Mouse (Mus musculus): ENCODE measurements around the gene Wdr63. TPM values are rescaled to one million over a fixed set of nuclear protein-coding genes. Genes with fewer than 3 reads are reported as not detected.
A peak's percentile ranks its signal among the peaks of the same experiment; 100 is the strongest.

Gene Wdr63
- polyA plus RNA-seq, 1 experiment = 63.7 TPM

DNA sequence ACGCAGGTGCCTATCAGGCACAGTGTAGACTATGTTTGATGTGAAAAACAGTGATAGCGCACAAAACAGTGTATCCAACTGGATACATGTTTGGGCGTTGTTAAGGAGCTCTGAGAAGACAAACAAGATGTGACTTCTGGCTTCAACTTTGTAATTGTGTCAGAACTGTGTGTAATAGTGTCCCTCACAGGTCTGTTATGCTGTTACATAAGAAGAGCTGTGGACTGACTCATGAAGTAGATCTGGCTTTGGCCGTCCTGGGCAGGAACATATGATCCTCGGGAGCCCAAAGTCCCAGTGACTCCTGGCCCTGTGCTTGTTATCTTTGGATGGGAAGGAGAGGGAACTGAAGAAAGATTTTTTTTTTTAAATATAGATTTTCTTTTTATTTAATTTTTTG is 112.4 kb downstream of the Wdr63 start:
- Histone ChIP-seq H3K27ac (ENCODE audit: control insufficient read depth, insufficient read depth, low read depth, low read length) (no peak overlapping the region), H3K4me1 (ENCODE audit: control insufficient read depth, insufficient read depth, low read length) (no peaks in the 10 kb centered on the region), H3K4me3 (ENCODE audit: control insufficient read depth, low read depth, low read length) (no peak overlapping the region), H3K27me3 (ENCODE audit: control insufficient read depth, insufficient read depth, low read length) (no peaks in the 10 kb centered on the region), H3K36me3 (ENCODE audit: control insufficient read depth, insufficient read depth, low read length) (no peaks in the 10 kb centered on the region)
- TF ChIP-seq POLR2A (IDR thresholded peaks at IDR 0.05; ENCODE audit: control insufficient read depth, low read depth, low read length) = no peak
- no peak for TF ChIP-seq CTCF (IDR thresholded peaks at IDR 0.05; ENCODE audit: control insufficient read depth, insufficient read depth, insufficient replicate concordance, low read depth, low read length)

DNA sequence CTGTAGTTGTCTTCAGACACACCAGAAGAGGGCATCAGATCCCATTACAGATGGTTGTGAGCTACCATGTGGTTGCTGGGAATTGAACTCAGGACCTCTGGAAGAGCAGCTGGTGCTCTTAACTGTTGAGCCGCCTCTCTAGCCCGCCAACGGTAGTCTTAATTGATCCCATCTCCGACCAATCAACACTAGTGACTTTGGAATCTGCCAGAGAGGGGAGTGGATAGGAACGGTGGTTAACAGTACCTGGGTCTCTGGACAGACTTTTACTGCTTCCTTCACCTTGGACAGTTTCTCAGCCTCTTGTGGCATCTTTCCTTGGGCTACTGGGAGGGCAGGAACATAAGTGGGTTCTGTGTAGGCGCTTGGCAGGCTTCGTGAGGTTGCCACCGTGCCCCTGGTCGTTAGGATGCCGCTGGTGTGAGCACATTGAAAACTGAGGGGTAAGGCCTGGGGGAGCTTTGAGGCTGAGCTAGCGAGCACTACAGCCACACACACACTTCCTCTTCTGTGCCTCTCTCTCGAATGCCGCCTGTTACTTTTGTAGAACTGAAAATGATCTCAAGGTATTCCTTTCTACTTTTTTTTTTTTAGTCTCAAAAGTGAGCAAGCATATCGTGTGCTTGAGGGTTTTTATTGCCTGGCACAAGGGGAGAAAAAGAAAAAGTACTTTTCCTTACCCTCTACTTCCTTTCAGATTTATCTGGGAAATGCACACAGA is 114.3 kb downstream of the Wdr63 start:
- Histone ChIP-seq H3K4me3 (ENCODE audit: control insufficient read depth, low read depth, low read length) (no peak overlapping the region), H3K27me3 (ENCODE audit: control insufficient read depth, insufficient read depth, low read length) (no peaks in the 10 kb centered on the region), H3K36me3 (ENCODE audit: control insufficient read depth, insufficient read depth, low read length) (no peaks in the 10 kb centered on the region), H3K4me1 (ENCODE audit: control insufficient read depth, insufficient read depth, low read length) (peaks cover 3% of the 10 kb centered on the region), H3K27ac (ENCODE audit: control insufficient read depth, insufficient read depth, low read depth, low read length) (no peak overlapping the region)
- no peak for TF ChIP-seq CTCF (IDR thresholded peaks at IDR 0.05; ENCODE audit: control insufficient read depth, insufficient read depth, insufficient replicate concordance, low read depth, low read length)
- TF ChIP-seq POLR2A (IDR thresholded peaks at IDR 0.05; ENCODE audit: control insufficient read depth, low read depth, low read length) = no peak

DNA sequence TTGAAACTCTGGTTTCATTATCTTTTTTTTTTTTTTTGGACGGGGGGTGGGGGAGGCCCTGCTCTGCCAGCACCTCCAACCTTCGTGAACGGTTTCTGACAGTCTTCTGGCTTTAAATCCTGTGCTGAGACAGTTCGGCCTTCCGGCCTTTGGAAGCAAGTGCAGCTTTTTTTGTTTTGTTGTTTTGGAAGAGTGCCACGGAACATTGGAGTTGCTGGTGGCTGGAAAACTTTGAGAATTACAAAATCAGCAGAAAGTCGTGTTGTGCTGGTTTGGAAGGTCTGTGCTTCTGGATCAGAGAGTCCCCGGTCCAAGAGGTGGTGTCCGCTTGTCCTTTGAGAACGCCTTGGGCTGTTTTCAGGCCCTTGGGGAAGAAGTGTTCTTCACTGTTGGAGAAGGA is 115.1 kb downstream of the Wdr63 start:
- TF ChIP-seq POLR2A (IDR thresholded peaks at IDR 0.05; ENCODE audit: control insufficient read depth, low read depth, low read length) = no peak
- no peak for TF ChIP-seq CTCF (IDR thresholded peaks at IDR 0.05; ENCODE audit: control insufficient read depth, insufficient read depth, insufficient replicate concordance, low read depth, low read length)
- H3K4me1 ChIP-seq (ENCODE audit: control insufficient read depth, insufficient read depth, low read length) = peaks cover 8% of the 10 kb centered on the region
- no peaks in the 10 kb centered on the region for H3K27me3 ChIP-seq (ENCODE audit: control insufficient read depth, insufficient read depth, low read length)
- H3K36me3 ChIP-seq (ENCODE audit: control insufficient read depth, insufficient read depth, low read length) = no peaks in the 10 kb centered on the region
- peak overlapping the region; percentile 21; the same call in 1 of the 2 replicates for H3K27ac ChIP-seq (ENCODE audit: control insufficient read depth, insufficient read depth, low read depth, low read length)
- no peak overlapping the region for H3K4me3 ChIP-seq (ENCODE audit: control insufficient read depth, low read depth, low read length)

DNA sequence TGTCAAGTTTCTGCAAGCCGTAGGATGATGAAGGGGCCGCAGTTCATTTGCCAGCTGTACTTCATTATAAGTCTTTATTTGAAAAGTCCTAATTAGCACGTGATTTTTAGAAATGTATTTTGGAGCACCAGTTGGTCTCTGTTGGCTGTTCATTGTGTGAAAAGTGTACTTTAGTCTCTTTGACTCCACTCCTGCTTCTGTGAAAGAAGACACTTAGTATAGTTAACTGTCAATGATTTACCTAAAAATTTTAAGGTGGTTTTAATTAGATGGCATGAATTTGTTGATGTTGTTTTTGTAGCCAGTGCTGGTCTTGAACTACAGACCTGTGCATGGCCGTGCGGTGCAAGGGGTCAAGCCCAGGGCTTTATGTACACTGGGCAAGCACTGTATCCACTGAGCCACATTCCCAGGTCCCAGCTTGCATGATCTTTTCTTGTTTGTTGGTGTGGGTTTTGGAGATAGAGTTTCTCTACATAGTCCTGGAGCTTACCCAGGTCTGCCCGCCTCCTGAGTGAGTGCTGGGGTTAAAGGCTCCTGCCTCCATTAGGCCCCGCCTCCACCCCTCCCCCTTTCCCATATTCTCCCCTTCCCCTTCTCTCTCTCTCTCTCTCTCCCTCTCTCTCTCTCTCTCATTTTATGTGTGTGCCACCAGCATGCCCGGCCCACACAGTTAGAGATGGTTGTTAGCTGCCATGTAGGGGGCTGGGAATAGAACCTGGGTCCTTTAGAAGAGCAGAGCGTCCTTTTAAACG is 115.8 kb downstream of the Wdr63 start:
- Histone ChIP-seq H3K27ac (ENCODE audit: control insufficient read depth, insufficient read depth, low read depth, low read length) (no peak overlapping the region), H3K4me1 (ENCODE audit: control insufficient read depth, insufficient read depth, low read length) (peaks cover 11% of the 10 kb centered on the region), H3K36me3 (ENCODE audit: control insufficient read depth, insufficient read depth, low read length) (no peaks in the 10 kb centered on the region), H3K27me3 (ENCODE audit: control insufficient read depth, insufficient read depth, low read length) (no peaks in the 10 kb centered on the region), H3K4me3 (ENCODE audit: control insufficient read depth, low read depth, low read length) (no peak overlapping the region)
- no peak for TF ChIP-seq CTCF (IDR thresholded peaks at IDR 0.05; ENCODE audit: control insufficient read depth, insufficient read depth, insufficient replicate concordance, low read depth, low read length)
- TF ChIP-seq POLR2A (IDR thresholded peaks at IDR 0.05; ENCODE audit: control insufficient read depth, low read depth, low read length) = no peak

DNA sequence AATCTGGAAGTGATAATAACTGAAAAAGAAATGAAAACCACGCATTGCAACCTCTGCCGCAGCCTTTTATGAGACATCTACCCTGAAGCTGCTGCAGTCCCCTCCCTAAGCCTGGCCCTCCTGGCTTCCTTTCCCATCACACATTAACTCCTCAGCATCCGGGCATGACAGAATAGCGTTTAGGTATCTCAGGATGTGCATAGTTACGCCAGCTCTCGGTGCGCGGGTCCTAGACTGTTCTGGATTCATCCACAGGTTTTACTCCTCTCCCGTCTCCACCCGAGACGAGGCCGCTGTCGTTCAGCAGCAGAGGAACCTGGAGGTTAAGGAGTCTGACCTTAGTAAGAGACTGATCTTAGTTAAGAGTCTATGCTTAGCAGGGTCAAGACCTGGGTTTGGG is 116.8 kb downstream of the Wdr63 start:
- Histone ChIP-seq H3K4me1 (ENCODE audit: control insufficient read depth, insufficient read depth, low read length) (peaks cover 12% of the 10 kb centered on the region), H3K27ac (ENCODE audit: control insufficient read depth, insufficient read depth, low read depth, low read length) (no peak overlapping the region), H3K4me3 (ENCODE audit: control insufficient read depth, low read depth, low read length) (no peak overlapping the region), H3K27me3 (ENCODE audit: control insufficient read depth, insufficient read depth, low read length) (no peaks in the 10 kb centered on the region), H3K36me3 (ENCODE audit: control insufficient read depth, insufficient read depth, low read length) (no peaks in the 10 kb centered on the region)
- TF ChIP-seq CTCF (IDR thresholded peaks at IDR 0.05; ENCODE audit: control insufficient read depth, insufficient read depth, insufficient replicate concordance, low read depth, low read length) (no peak), POLR2A (IDR thresholded peaks at IDR 0.05; ENCODE audit: control insufficient read depth, low read depth, low read length) (no peak)

Other genes starting within 250 kb of the Wdr63 start
- gene Bcl10, start 185.3 kb downstream of the Wdr63 start, polyA plus RNA-seq (2012; rRNA removed) = 4.6 and 4.7 TPM in 2 replicates
- 12.1 and 13.0 TPM in 2 replicates for gene 2410004B18Rik, start 170.1 kb downstream of the Wdr63 start, polyA plus RNA-seq (2012; rRNA removed)
- gene Syde2, start 120.3 kb downstream of the Wdr63 start, polyA plus RNA-seq (2012; rRNA removed) = 0.72 and 0.77 TPM in 2 replicates
- 0.11 TPM in 1 of 2 replicates, not detected in the other for gene Mcoln3, start 9.3 kb upstream of the Wdr63 start, polyA plus RNA-seq (2012; rRNA removed)
- 0.32 and 0.34 TPM in 2 replicates for gene Mcoln2, start 41.7 kb upstream of the Wdr63 start, polyA plus RNA-seq (2012; rRNA removed)
- 18.9 and 27.0 TPM in 2 replicates for gene Lpar3, start 112.8 kb upstream of the Wdr63 start, polyA plus RNA-seq (2012; rRNA removed)

All from testis, adult 2 months (tissue).